Mouse (Mus musculus): ENCODE results near the gene Sptb. TPM values are rescaled to one million over a fixed set of nuclear protein-coding genes. Genes with fewer than 3 reads are reported as not detected.
A peak's percentile ranks its signal among the peaks of the same experiment; 100 is the strongest.

Sptb gene
- total and polyA plus RNA-seq, 3 experiments = 17.9 to 85.1 (median 35.4) TPM

GRCm38 (mm10) chr12:76552321-76552720, 158.0 kb downstream of the Sptb start:
- H3K4me1 ChIP-seq (ENCODE audit: control insufficient read depth in 1 of 2, insufficient read depth in 2 of 2, low read length in 2 of 2) = peaks cover 7 to 27% of the 10 kb centered on the region in 2 experiments
- H3K9ac ChIP-seq (ENCODE audit: control insufficient read depth, low read depth, low read length, poor library complexity, severe bottlenecking) = no peak overlapping the region
- H3K9me3 ChIP-seq (replicated peaks; ENCODE audit: insufficient read depth, low read length) = no peaks in the 10 kb centered on the region
- peak; percentile 80 for TF ChIP-seq ETS1 (IDR thresholded peaks at IDR 0.05; ENCODE audit: low read depth, low read length)
- TF ChIP-seq NRF1 (IDR thresholded peaks at IDR 0.05; ENCODE audit: insufficient read depth, low read depth, low read length, poor library complexity, severe bottlenecking) = no peak
- peak; percentile 63; the same call in 1 of the 2 replicates for TF ChIP-seq GATA1 (IDR thresholded peaks at IDR 0.05; ENCODE audit: low read depth, low read length)
- TF ChIP-seq RCOR1 (IDR thresholded peaks at IDR 0.05; ENCODE audit: low read depth, low read length) = peak; percentile 42; the same call in 1 of the 2 replicates
- TF ChIP-seq MAZ (IDR thresholded peaks at IDR 0.05; ENCODE audit: low read depth, low read length) = no peak
- TF ChIP-seq MEF2A (IDR thresholded peaks at IDR 0.05; ENCODE audit: extremely low read depth, insufficient replicate concordance, low read depth, low read length, poor library complexity, severe bottlenecking) = no peak
- TF ChIP-seq TCF12 (IDR thresholded peaks at IDR 0.05; ENCODE audit: low read depth, low read length) = peak; percentile 57; the same call in 1 of the 2 replicates
- peak; percentile 61 for TF ChIP-seq TAL1 (IDR thresholded peaks at IDR 0.05; ENCODE audit: low read length)
- TF ChIP-seq EP300 (IDR thresholded peaks at IDR 0.05; ENCODE audit: low read depth in 1 of 2, low read length in 2 of 2) = peak in 1 of 2 experiments; percentile 30; a peak in 2 of 4 replicates
- peak; percentile 75; the same call in 1 of the 2 replicates for TF ChIP-seq TBP (IDR thresholded peaks at IDR 0.05; ENCODE audit: low read depth, low read length)
- peak; percentile 19 for TF ChIP-seq SIN3A (IDR thresholded peaks at IDR 0.05; ENCODE audit: low read length)
- no peak for TF ChIP-seq MAFK (IDR thresholded peaks at IDR 0.05; ENCODE audit: borderline replicate concordance, low read depth, low read length)
- peak; percentile 91 for DNase-seq (ENCODE audit: low read depth, low spot score)
- H3K27ac ChIP-seq (ENCODE audit: control insufficient read depth, low read depth, low read length) = peak overlapping the region; percentile 46
- no peaks in the 10 kb centered on the region for H3K27me3 ChIP-seq (ENCODE audit: control insufficient read depth in 1 of 2, insufficient read depth in 2 of 2, low read length in 2 of 2)
- H3K36me3 ChIP-seq (ENCODE audit: control insufficient read depth in 1 of 2, insufficient read depth in 2 of 2, low read length in 2 of 2) = peaks cover 0 to 18% of the 10 kb centered on the region in 2 experiments; a peak in 2 of 4 replicates
- H3K4me3 ChIP-seq (ENCODE audit: control insufficient read depth in 1 of 2, insufficient read depth in 1 of 2, low read depth in 2 of 2, low read length in 2 of 2) = no peak overlapping the region; a peak in 1 of 4 replicates
- H3K79me2 ChIP-seq (ENCODE audit: control insufficient read depth, insufficient read depth, low read length, poor library complexity) = no peaks in the 10 kb centered on the region

GRCm38 (mm10) chr12:76549203-76549602, 161.1 kb downstream of the Sptb start:
- Histone ChIP-seq H3K36me3 (ENCODE audit: control insufficient read depth in 1 of 2, insufficient read depth in 2 of 2, low read length in 2 of 2) (peaks cover 0 to 12% of the 10 kb centered on the region in 2 experiments; a peak in 2 of 4 replicates), H3K4me3 (ENCODE audit: control insufficient read depth in 1 of 2, insufficient read depth in 1 of 2, low read depth in 2 of 2, low read length in 2 of 2) (no peak overlapping the region), H3K9me3 (replicated peaks; ENCODE audit: insufficient read depth, low read length) (no peaks in the 10 kb centered on the region), H3K27ac (ENCODE audit: control insufficient read depth, low read depth, low read length) (no peak overlapping the region), H3K79me2 (ENCODE audit: control insufficient read depth, insufficient read depth, low read length, poor library complexity) (no peaks in the 10 kb centered on the region), H3K4me1 (ENCODE audit: control insufficient read depth in 1 of 2, insufficient read depth in 2 of 2, low read length in 2 of 2) (peaks cover 7 to 17% of the 10 kb centered on the region in 2 experiments), H3K27me3 (ENCODE audit: control insufficient read depth in 1 of 2, insufficient read depth in 2 of 2, low read length in 2 of 2) (no peaks in the 10 kb centered on the region), H3K9ac (ENCODE audit: control insufficient read depth, low read depth, low read length, poor library complexity, severe bottlenecking) (no peak overlapping the region)
- TF ChIP-seq SIN3A (IDR thresholded peaks at IDR 0.05; ENCODE audit: low read length) = no peak
- TF ChIP-seq E2F4 (IDR thresholded peaks at IDR 0.05; ENCODE audit: borderline replicate concordance, low read depth, low read length) = no peak
- no peak for TF ChIP-seq POLR2A (IDR thresholded peaks at IDR 0.05; ENCODE audit: control insufficient read depth in 1 of 2, insufficient read depth in 1 of 2, low read depth in 1 of 2, low read length in 2 of 2, poor library complexity in 1 of 2)
- no peak for TF ChIP-seq POLR2AphosphoS5 (IDR thresholded peaks at IDR 0.05; ENCODE audit: borderline replicate concordance, low read depth, low read length)
- no peak for TF ChIP-seq TAL1 (IDR thresholded peaks at IDR 0.05; ENCODE audit: low read length)
- TF ChIP-seq CTCF (IDR thresholded peaks at IDR 0.05 in 2 of 3, conservative IDR thresholded peaks at IDR 0.05 in 1 of 3; ENCODE audit: control insufficient read depth in 1 of 3, insufficient read depth in 1 of 3, low read depth in 2 of 3, low read length in 3 of 3, poor library complexity in 1 of 3, severe bottlenecking in 1 of 3) = no peak
- DNase-seq (ENCODE audit: low read depth, low spot score) = no peak

All from MEL (cell line).